Comparison of ENCODE assay signal across 11 mouse cellular contexts in genomic region chr12:28999963-29000451, GRCm38 (mm10).
DNase-seq lines count a peak whose midpoint lies in the region; ATAC-seq and TF ChIP-seq lines count a peak whose summit lies in the region.
"Had no signal": no experiment of that assay in that cellular context is flagged by ENCODE, and none has a peak within 500 bp of the region (broad histone marks: within the 10 kb centered on the region; RNA-seq: fewer than 3 reads in every experiment).

No protein-coding gene starts in this region.

- intact Hi-C loops in heart, postnatal 10 days (cut with DNase I) = no loop called here

- H3K4me2 ChIP-seq in heart, postnatal 0 days (ENCODE audit: low read depth, low read length) = no peak overlapping the region
- H3K4me2 ChIP-seq: liver, embryonic 13.5 days had no signal

- no peak for TF ChIP-seq CTCF in heart, postnatal 0 days (IDR thresholded peaks at IDR 0.05; ENCODE audit: low read depth)

- H3K9me3 ChIP-seq in heart, postnatal 0 days (replicated peaks; ENCODE audit: control insufficient read depth, low read length) = no peaks in the 10 kb centered on the region
- no peaks in the 10 kb centered on the region for H3K9me3 ChIP-seq in embryonic facial prominence, embryonic 10.5 days
- H3K9me3 ChIP-seq: liver, embryonic 13.5 days had no signal

- WGBS in heart, postnatal 0 days = 15% methylated on average over 6 of the region's 6 CpGs
- WGBS in embryonic facial prominence, embryonic 10.5 days = 75% methylated on average over 6 of the region's 6 CpGs

- H3K9ac ChIP-seq in heart, postnatal 0 days (replicated peaks; ENCODE audit: low read depth, low read length) = no peak overlapping the region
- H3K9ac ChIP-seq: liver, embryonic 13.5 days had no signal

- no peaks in the 10 kb centered on the region for H3K27me3 ChIP-seq in heart, postnatal 0 days (ENCODE audit: control insufficient read depth, insufficient read depth, low read length)
- no peaks in the 10 kb centered on the region for H3K27me3 ChIP-seq in embryonic facial prominence, embryonic 10.5 days (replicated peaks; ENCODE audit: low read depth, poor library complexity, severe bottlenecking)
- H3K27me3 ChIP-seq: liver, embryonic 13.5 days had no signal

- no peak for TF ChIP-seq EP300 in heart, postnatal 0 days (IDR thresholded peaks at IDR 0.05; ENCODE audit: low read depth)

- DNase-seq in heart, postnatal 0 days (ENCODE audit: low spot score) = no peak
- DNase-seq in heart, postnatal 10 days = no peak
- peak; percentile 71 for DNase-seq in embryo, embryonic 10 days (ENCODE audit: low spot score)
- DNase-seq in embryonic facial prominence, embryonic 10.5 days (ENCODE audit: low spot score) = peak; percentile 21
- DNase-seq in kidney, postnatal 4 days = peak; percentile 17 to 31
- no peak for DNase-seq in right cerebral cortex, postnatal 14 days
- DNase-seq: cerebellum, postnatal 10 days; liver, embryonic 13.5 days; lung, postnatal 36 days; spleen, adult 18-20 months had no signal

- peaks cover 14% of the 10 kb centered on the region; the same call in 1 of the 2 replicates for H3K4me1 ChIP-seq in heart, postnatal 0 days (ENCODE audit: control insufficient read depth, insufficient read depth)
- peaks cover 27% of the 10 kb centered on the region for H3K4me1 ChIP-seq in embryonic facial prominence, embryonic 10.5 days
- H3K4me1 ChIP-seq: liver, embryonic 13.5 days had no signal

- no peak overlapping the region for H3K4me3 ChIP-seq in heart, postnatal 0 days (ENCODE audit: low read depth, low read length)
- H3K4me3 ChIP-seq in embryonic facial prominence, embryonic 10.5 days = no peak overlapping the region
- H3K4me3 ChIP-seq: liver, embryonic 13.5 days had no signal

- H3K27ac ChIP-seq in heart, postnatal 0 days (ENCODE audit: low read depth) = no peak overlapping the region
- no peak overlapping the region for H3K27ac ChIP-seq in embryonic facial prominence, embryonic 10.5 days (replicated peaks)
- H3K27ac ChIP-seq: liver, embryonic 13.5 days had no signal

- ATAC-seq in heart, postnatal 0 days (ENCODE audit: insufficient read depth, low read depth) = 0 out of 2 replicates have a peak, but pooled peaks have one; percentile 6
- no peak for ATAC-seq in erythroblast, adult 5-6 weeks (replicated peaks; ENCODE audit: low FRiP score, poor library complexity, severe bottlenecking)

- no peaks in the 10 kb centered on the region for H3K36me3 ChIP-seq in heart, postnatal 0 days (replicated peaks; ENCODE audit: control insufficient read depth, insufficient read depth, low read length)
- no peaks in the 10 kb centered on the region for H3K36me3 ChIP-seq in embryonic facial prominence, embryonic 10.5 days (replicated peaks)
- H3K36me3 ChIP-seq: liver, embryonic 13.5 days had no signal

Comparison
In these comparisons a context has a peak if more than half of its experiments do, and no peak if none do; other contexts are left out.
1. DNase-seq: peak in embryo, embryonic 10 days (single experiment), embryonic facial prominence, embryonic 10.5 days (single experiment) and kidney, postnatal 4 days (2 of 2); none in heart, postnatal 0 days (single experiment), heart, postnatal 10 days (0 of 2) and right cerebral cortex, postnatal 14 days (single experiment).